Mouse (Mus musculus) hindbrain, embryonic 13.5 days (tissue): ENCODE results near the gene Casp2. TPM values are rescaled to one million over a fixed set of nuclear protein-coding genes. Genes with fewer than 3 reads are reported as not detected.

Source experiments
- ATAC-seq: fragments of 200-750 bp; cut with Nextera tagmentation; 2 replicates; pipeline ENCODE4 v1.8.0; 2017; ENCODE audit warnings: moderate TSS enrichment; ENCODE audit not compliant: low FRiP score
- H3K27ac ChIP-seq: fragments of 300-500 bp; sonication (generic); 2 replicates; pipeline ENCODE4 v1.5.1; 2015; ENCODE audit warnings: inconsistent platforms, mild to moderate bottlenecking, moderate library complexity
- H3K27me3 ChIP-seq: fragments of 300-500 bp; sonication (generic); 2 replicates; pipeline ENCODE4 v1.6.1; 2015; ENCODE audit warnings: mild to moderate bottlenecking, inconsistent platforms
- H3K36me3 ChIP-seq: fragments of 300-500 bp; sonication (generic); 2 replicates; pipeline ENCODE4 v1.6.1; 2015; ENCODE audit warnings: mild to moderate bottlenecking, inconsistent platforms
- H3K4me1 ChIP-seq: fragments of 300-500 bp; sonication (generic); replicated peaks from 2 replicates; pipeline ENCODE4 v1.6.1; 2015; ENCODE audit warnings: inconsistent platforms
- H3K4me2 ChIP-seq: fragments of 300-500 bp; sonication (generic); 2 replicates; pipeline ENCODE4 v1.6.1; 2015; ENCODE audit warnings: inconsistent platforms, mild to moderate bottlenecking, moderate library complexity
- H3K4me3 ChIP-seq: fragments of 300-500 bp; sonication (generic); 2 replicates; pipeline ENCODE4 v1.5.1; 2015; ENCODE audit warnings: mild to moderate bottlenecking, inconsistent platforms
- H3K9ac ChIP-seq: fragments of 300-500 bp; sonication (generic); 2 replicates; pipeline ENCODE4 v1.6.1; 2015; ENCODE audit warnings: mild to moderate bottlenecking, inconsistent platforms
- H3K9me3 ChIP-seq: fragments of 300-500 bp; sonication (generic); 2 replicates; pipeline ENCODE4 v1.6.1; 2016; ENCODE audit warnings: inconsistent platforms
- WGBS: fragments of 180-500 bp; shearing (Covaris S2); methylation state at CpG from one replicate; pipeline ENCODE4 v1.1.7; 2015; 5-methylcytosine and 5-hydroxymethylcytosine counted together
- polyA plus RNA-seq: library from polyadenylated mRNA; unstranded; fragments of >200 nt; fragmentation: Nextera tagmentation; extraction: Ambion mirVana; gene quantifications from 2 replicates; pipeline ENCODE4 v1.2.1, GENCODE M21; 2015

Gene Casp2
- polyA plus RNA-seq, 1 experiment from 2014 or later: 47.5 TPM

GRCm38 (mm10) chr6:42247981-42248380, 16.8 kb upstream of the Casp2 start:
- Histone ChIP-seq H3K36me3 (no peaks in the 10 kb centered on the region), H3K27ac (no peak overlapping the region), H3K9ac (no peak overlapping the region), H3K4me1 (0 out of 2 replicates have a peak, but pooled peaks cover 8% of the 10 kb centered on the region), H3K9me3 (no peaks in the 10 kb centered on the region), H3K4me2 (peak overlapping the region; percentile 28; the same call in 1 of the 2 replicates), H3K27me3 (peaks cover 12% of the 10 kb centered on the region), H3K4me3 (0 out of 2 replicates have a peak overlapping the region, but pooled peaks have one; percentile 22)
- WGBS: 63% methylated on average over 1 of the region's 1 CpGs
- no peak for ATAC-seq

GRCm38 (mm10) chr6:42251791-42252190, 13.0 kb upstream of the Casp2 start:
- no peaks in the 10 kb centered on the region for H3K36me3 ChIP-seq
- no peaks in the 10 kb centered on the region for H3K9me3 ChIP-seq
- no peak for ATAC-seq
- no peaks in the 10 kb centered on the region for H3K4me1 ChIP-seq
- no peak overlapping the region for H3K27ac ChIP-seq
- WGBS: 88% methylated on average over 4 of the region's 4 CpGs
- no peak overlapping the region for H3K9ac ChIP-seq
- no peak overlapping the region for H3K4me2 ChIP-seq
- H3K4me3 ChIP-seq: no peak overlapping the region
- H3K27me3 ChIP-seq: peaks cover 2% of the 10 kb centered on the region; the same call in 1 of the 2 replicates

- H3K4me2 ChIP-seq: no peak overlapping the region
- no peak for ATAC-seq
- H3K36me3 ChIP-seq: no peaks in the 10 kb centered on the region
- no peak overlapping the region for H3K9ac ChIP-seq
- no peaks in the 10 kb centered on the region for H3K9me3 ChIP-seq
- H3K4me1 ChIP-seq: no peaks in the 10 kb centered on the region
- H3K27me3 ChIP-seq: no peaks in the 10 kb centered on the region
- WGBS: 86% methylated on average over 2 of the region's 2 CpGs
- H3K27ac ChIP-seq: no peak overlapping the region
- H3K4me3 ChIP-seq: no peak overlapping the region
These were observed 11.7 kb upstream of the Casp2 start for GRCm38 (mm10) chr6:42253103-42253502.

- H3K4me3 ChIP-seq: no peak overlapping the region
- H3K4me1 ChIP-seq: no peaks in the 10 kb centered on the region
- H3K9ac ChIP-seq: no peak overlapping the region
- 0 out of 2 replicates have a peak, but pooled peaks have one; percentile 65 for ATAC-seq
- no peak overlapping the region for H3K27ac ChIP-seq
- H3K9me3 ChIP-seq: no peaks in the 10 kb centered on the region
- WGBS: 20% methylated on average over 11 of the region's 11 CpGs
- H3K27me3 ChIP-seq: peaks cover 15% of the 10 kb centered on the region
- H3K36me3 ChIP-seq: no peaks in the 10 kb centered on the region
- no peak overlapping the region for H3K4me2 ChIP-seq
These were observed 7.4 kb upstream of the Casp2 start for GRCm38 (mm10) chr6:42257303-42257863.

- 81% methylated on average over 6 of the region's 6 CpGs for WGBS
- Histone ChIP-seq H3K4me2 (no peak overlapping the region), H3K9ac (no peak overlapping the region), H3K4me3 (no peak overlapping the region), H3K4me1 (no peaks in the 10 kb centered on the region), H3K27me3 (peaks cover 16% of the 10 kb centered on the region), H3K36me3 (no peaks in the 10 kb centered on the region), H3K27ac (no peak overlapping the region), H3K9me3 (no peaks in the 10 kb centered on the region)
- no peak for ATAC-seq
These were observed 4.4 kb upstream of the Casp2 start for GRCm38 (mm10) chr6:42260430-42260829.

GRCm38 (mm10) chr6:42261524-42262170, 3.1 kb upstream of the Casp2 start, which contains the start of gene Tmem139:
Gene Tmem139, plus strand, starts transcription at chr6:42261970.
- no peak for ATAC-seq
- no peaks in the 10 kb centered on the region for H3K9me3 ChIP-seq
- H3K9ac ChIP-seq: no peak within 1 kb of the TSS
- H3K4me3 ChIP-seq: no peak within 1 kb of the TSS
- WGBS: 26% methylated on average over 20 of the region's 20 CpGs
- H3K4me1 ChIP-seq: peaks cover 7% of the 10 kb centered on the region
- H3K4me2 ChIP-seq: no peak within 1 kb of the TSS
- H3K27ac ChIP-seq: no peak within 1 kb of the TSS
- no peaks in the 10 kb centered on the region for H3K36me3 ChIP-seq
- H3K27me3 ChIP-seq: peaks cover 16% of the 10 kb centered on the region

- peak overlapping the region; percentile 94 for H3K9ac ChIP-seq
- peaks cover 16% of the 10 kb centered on the region for H3K27me3 ChIP-seq
- no peaks in the 10 kb centered on the region for H3K9me3 ChIP-seq
- peak overlapping the region; percentile 92 for H3K4me2 ChIP-seq
- no peak for ATAC-seq
- peak overlapping the region; percentile 92 for H3K27ac ChIP-seq
- peak overlapping the region; percentile 66 for H3K4me3 ChIP-seq
- H3K36me3 ChIP-seq: peaks cover 32% of the 10 kb centered on the region
- under 1% methylated on average over 21 of the region's 21 CpGs for WGBS
- peaks cover 19% of the 10 kb centered on the region for H3K4me1 ChIP-seq
These were observed 876 bp downstream of the Casp2 start for GRCm38 (mm10) chr6:42265391-42266330.

- no peak for ATAC-seq
- H3K9me3 ChIP-seq: no peaks in the 10 kb centered on the region
- peaks cover 71% of the 10 kb centered on the region for H3K36me3 ChIP-seq
- H3K9ac ChIP-seq: no peak overlapping the region
- H3K4me3 ChIP-seq: no peak overlapping the region
- peaks cover 18% of the 10 kb centered on the region for H3K4me1 ChIP-seq
- H3K4me2 ChIP-seq: no peak overlapping the region
- no peak overlapping the region for H3K27ac ChIP-seq
- H3K27me3 ChIP-seq: no peaks in the 10 kb centered on the region
These were observed 6.0 kb downstream of the Casp2 start for GRCm38 (mm10) chr6:42270817-42271216.

- WGBS: 63% methylated on average over 2 of the region's 2 CpGs
- Histone ChIP-seq H3K4me3 (no peak overlapping the region), H3K4me1 (0 out of 2 replicates have a peak, but pooled peaks cover 4% of the 10 kb centered on the region), H3K9ac (no peak overlapping the region), H3K27ac (no peak overlapping the region), H3K27me3 (no peaks in the 10 kb centered on the region), H3K9me3 (no peaks in the 10 kb centered on the region), H3K4me2 (no peak overlapping the region), H3K36me3 (peaks cover 87% of the 10 kb centered on the region)
- ATAC-seq: no peak
These were observed 11.4 kb downstream of the Casp2 start for GRCm38 (mm10) chr6:42276151-42276550.

- H3K27me3 ChIP-seq: no peaks in the 10 kb centered on the region
- no peaks in the 10 kb centered on the region for H3K4me1 ChIP-seq
- H3K36me3 ChIP-seq: peaks cover 83% of the 10 kb centered on the region
- no peak overlapping the region for H3K4me3 ChIP-seq
- H3K4me2 ChIP-seq: no peak overlapping the region
- H3K27ac ChIP-seq: no peak overlapping the region
- ATAC-seq: no peak
- H3K9me3 ChIP-seq: no peaks in the 10 kb centered on the region
- no peak overlapping the region for H3K9ac ChIP-seq
- WGBS: 87% methylated on average over 5 of the region's 5 CpGs
These were observed 18.2 kb downstream of the Casp2 start for GRCm38 (mm10) chr6:42282865-42283528.

- 85% methylated on average over 4 of the region's 5 CpGs for WGBS
- H3K27ac ChIP-seq: no peak within 1 kb of the TSS
- H3K27me3 ChIP-seq: no peaks in the 10 kb centered on the region
- no peaks in the 10 kb centered on the region for H3K9me3 ChIP-seq
- ATAC-seq: peak; percentile 43; the same call in 1 of the 2 replicates
- H3K9ac ChIP-seq: 0 out of 2 replicates have a peak within 1 kb of the TSS, but pooled peaks have one; percentile 35
- no peak within 1 kb of the TSS for H3K4me2 ChIP-seq
- peaks cover 70% of the 10 kb centered on the region for H3K36me3 ChIP-seq
- no peaks in the 10 kb centered on the region for H3K4me1 ChIP-seq
- no peak within 1 kb of the TSS for H3K4me3 ChIP-seq
These were observed 21.7 kb downstream of the Casp2 start, which contains the start of gene Clcn1 for GRCm38 (mm10) chr6:42286448-42286847. Gene Clcn1, plus strand, starts transcription at chr6:42286685.

GRCm38 (mm10) chr6:42287562-42287961, 22.8 kb downstream of the Casp2 start:
- no peak overlapping the region for H3K9ac ChIP-seq
- H3K4me2 ChIP-seq: no peak overlapping the region
- H3K4me1 ChIP-seq: no peaks in the 10 kb centered on the region
- no peak overlapping the region for H3K27ac ChIP-seq
- H3K27me3 ChIP-seq: no peaks in the 10 kb centered on the region
- peaks cover 70% of the 10 kb centered on the region for H3K36me3 ChIP-seq
- no peaks in the 10 kb centered on the region for H3K9me3 ChIP-seq
- no peak for ATAC-seq
- H3K4me3 ChIP-seq: no peak overlapping the region
